Mouse (Mus musculus) forebrain, embryonic 11.5 days (tissue): ENCODE measurements around the gene Cdk2ap2. TPM values are rescaled to one million over a fixed set of nuclear protein-coding genes. Genes with fewer than 3 reads are reported as not detected.
"Not testable (repeated sequence)": the region's sequence is repeated elsewhere in the genome, so short reads cannot be mapped to it uniquely, and the experiment has no call there.

Experiments
- ATAC-seq: fragments of 200-750 bp; cut with Nextera tagmentation; replicated peaks from 2 replicates; pipeline ENCODE4 v1.8.0; 2017; ENCODE audit warnings: moderate TSS enrichment; ENCODE audit not compliant: low FRiP score
- DNase-seq: peaks from one replicate; pipeline ENCODE4 v3.0.0-alpha.2; 2017; ENCODE audit warnings: low spot score
- H3K27ac ChIP-seq: fragments of 300-500 bp; sonication (generic); 2 replicates; pipeline ENCODE4 v1.5.1; 2014; ENCODE audit warnings: low read depth, low read length
- H3K27me3 ChIP-seq: fragments of 300-500 bp; sonication (generic); 2 replicates; pipeline ENCODE4 v1.6.1; 2014; ENCODE audit warnings: mild to moderate bottlenecking, low read length, mixed read lengths; ENCODE audit not compliant: control insufficient read depth, insufficient read depth
- H3K36me3 ChIP-seq: fragments of 300-500 bp; sonication (generic); 2 replicates; pipeline ENCODE4 v1.6.1; 2014; ENCODE audit warnings: mild to moderate bottlenecking, low read length, moderate library complexity, mixed read lengths; ENCODE audit not compliant: control insufficient read depth, insufficient read depth
- H3K4me1 ChIP-seq: fragments of 300-500 bp; sonication (generic); replicated peaks from 2 replicates; pipeline ENCODE4 v1.6.1; 2014; ENCODE audit warnings: low read length, mixed read lengths; ENCODE audit not compliant: control insufficient read depth, insufficient read depth
- H3K4me2 ChIP-seq: fragments of 300-500 bp; sonication (generic); 2 replicates; pipeline ENCODE4 v1.6.1; 2014; ENCODE audit warnings: low read depth, mild to moderate bottlenecking, low read length, moderate library complexity, mixed read lengths; ENCODE audit not compliant: severe bottlenecking
- H3K4me3 ChIP-seq: fragments of 300-500 bp; sonication (generic); 2 replicates; pipeline ENCODE4 v1.5.1; 2014; ENCODE audit warnings: low read depth, low read length
- H3K9ac ChIP-seq: fragments of 300-500 bp; sonication (generic); 2 replicates; pipeline ENCODE4 v1.6.1; 2014; ENCODE audit warnings: low read length
- H3K9me3 ChIP-seq: fragments of 300-500 bp; sonication (generic); 2 replicates; pipeline ENCODE4 v1.6.1; 2016; ENCODE audit warnings: low read length, mixed read lengths; ENCODE audit not compliant: control insufficient read depth
- WGBS: fragments of 180-500 bp; shearing (Covaris S2); extraction: QIAGEN DNeasy Blood & Tissue Kit; methylation state at CpG from one replicate; pipeline ENCODE4 v1.1.7; 2014; 5-methylcytosine and 5-hydroxymethylcytosine counted together
- polyA plus RNA-seq: library from polyadenylated mRNA; unstranded; fragments of >200 nt; fragmentation: Nextera tagmentation; extraction: Ambion mirVana; gene quantifications from 2 replicates; pipeline ENCODE4 v1.2.1, GENCODE M21; 2014

Cdk2ap2 gene
- polyA plus RNA-seq, 1 experiment from 2014 or later = 73.6 TPM

GRCm38 (mm10) chr19:4119716-4120487 lies 22.9 kb downstream of the Cdk2ap2 start:
- Histone ChIP-seq H3K36me3 (no peaks in the 10 kb centered on the region; the same call in 1 of the 2 replicates), H3K4me2 (no peak overlapping the region), H3K9ac (peak overlapping the region; percentile 32), H3K9me3 (no peaks in the 10 kb centered on the region), H3K27ac (no peak overlapping the region), H3K4me3 (no peak overlapping the region), H3K27me3 (no peaks in the 10 kb centered on the region), H3K4me1 (peaks cover 2% of the 10 kb centered on the region; the same call in 1 of the 2 replicates)
- ATAC-seq (no peak), DNase-seq (no peak)
- 90% methylated on average over 6 of the region's 6 CpGs for WGBS

DNA sequence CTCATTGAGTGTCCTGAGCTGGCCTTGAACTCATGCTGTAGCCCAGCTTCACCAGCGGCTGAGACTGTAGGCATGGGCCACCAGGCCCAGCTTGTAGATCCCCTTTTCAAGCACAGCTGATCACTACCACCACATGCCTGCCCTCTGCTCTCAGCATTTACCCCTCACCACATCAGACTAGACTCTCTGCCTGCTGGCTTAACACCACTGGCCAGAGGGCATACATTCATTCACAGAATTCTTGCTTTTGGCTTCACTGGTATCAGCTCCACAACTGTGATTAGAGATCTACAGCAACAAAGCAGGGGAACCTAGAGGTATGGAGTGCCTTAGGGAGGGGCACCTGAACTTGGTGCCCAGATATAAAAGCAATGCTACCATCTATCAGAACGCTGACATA lies 23.5 kb downstream of the Cdk2ap2 start:
- Histone ChIP-seq H3K9ac (peak overlapping the region; percentile 32), H3K27ac (no peak overlapping the region), H3K4me2 (peak overlapping the region; percentile 60; the same call in 1 of the 2 replicates), H3K4me3 (no peak overlapping the region), H3K9me3 (no peaks in the 10 kb centered on the region), H3K36me3 (no peaks in the 10 kb centered on the region; the same call in 1 of the 2 replicates), H3K4me1 (peaks cover 3% of the 10 kb centered on the region; the same call in 1 of the 2 replicates), H3K27me3 (no peaks in the 10 kb centered on the region)
- no peak for ATAC-seq
- 95% methylated on average over 2 of the region's 2 CpGs for WGBS
- no peak for DNase-seq

DNA sequence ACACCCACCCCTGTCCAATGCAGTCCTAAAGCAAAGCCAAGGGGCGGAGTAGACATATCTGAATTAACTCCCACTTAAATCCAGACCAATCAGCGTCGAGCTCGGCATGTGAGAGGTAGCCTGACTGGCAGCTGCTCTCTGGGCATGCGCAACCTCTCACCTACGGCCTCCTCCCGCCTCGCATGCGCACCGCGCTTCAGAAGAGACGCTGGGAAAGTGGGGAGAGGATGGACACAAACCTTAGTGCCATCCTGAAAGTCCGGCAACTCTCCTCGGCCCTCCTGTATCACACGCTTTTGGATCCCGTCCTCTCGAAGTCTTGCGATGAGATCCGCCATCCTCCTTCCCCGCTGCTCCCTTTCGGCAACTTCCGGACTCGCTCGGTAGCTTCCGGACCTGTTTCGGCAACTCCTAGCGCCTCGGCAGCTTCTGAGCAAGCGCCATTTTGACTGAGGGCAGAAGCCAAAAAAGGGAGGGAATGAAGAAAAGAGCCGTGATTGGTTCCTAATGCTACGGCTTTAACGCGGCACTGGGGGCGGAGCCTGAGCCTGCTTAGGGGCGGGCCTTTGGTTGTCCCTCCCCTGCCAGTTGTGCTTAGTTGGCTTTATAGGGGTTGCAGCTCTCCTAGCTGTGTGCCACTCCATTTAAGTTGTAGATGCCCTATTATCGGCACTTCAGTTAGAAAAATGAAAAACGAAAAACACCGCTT lies 24.3 kb downstream of the Cdk2ap2 start:
- ATAC-seq (peak; percentile 83), DNase-seq (peak; percentile 96)
- Histone ChIP-seq H3K4me3 (peak overlapping the region; percentile 39), H3K4me2 (peak overlapping the region; percentile 60), H3K27me3 (no peaks in the 10 kb centered on the region), H3K36me3 (no peaks in the 10 kb centered on the region; the same call in 1 of the 2 replicates), H3K9ac (peak overlapping the region; percentile 64), H3K4me1 (peaks cover 3% of the 10 kb centered on the region; the same call in 1 of the 2 replicates), H3K27ac (peak overlapping the region; percentile 69), H3K9me3 (no peaks in the 10 kb centered on the region)
- WGBS = 5% methylated on average over 38 of the region's 38 CpGs

- not testable (repeated sequence) for H3K4me1 ChIP-seq, H3K36me3 ChIP-seq, H3K9me3 ChIP-seq, H3K9ac ChIP-seq, DNase-seq, H3K27me3 ChIP-seq, H3K4me3 ChIP-seq, ATAC-seq, H3K27ac ChIP-seq
- 56% methylated on average over 6 of the region's 6 CpGs for WGBS
- 0 out of 2 replicates have a peak overlapping the region, but pooled peaks have one; percentile 11 for H3K4me2 ChIP-seq
Observed at GRCm38 (mm10) chr19:4121896-4122295, 24.9 kb downstream of the Cdk2ap2 start.

- ATAC-seq = no peak
- H3K27ac ChIP-seq = no peak overlapping the region
- H3K36me3 ChIP-seq = no peaks in the 10 kb centered on the region; the same call in 1 of the 2 replicates
- H3K4me1 ChIP-seq = peaks cover 10% of the 10 kb centered on the region
- no peak overlapping the region for H3K4me2 ChIP-seq
- DNase-seq = no peak
- WGBS = 83% methylated on average over 7 of the region's 7 CpGs
- H3K4me3 ChIP-seq = no peak overlapping the region
- H3K27me3 ChIP-seq = no peaks in the 10 kb centered on the region
- H3K9me3 ChIP-seq = no peaks in the 10 kb centered on the region
- H3K9ac ChIP-seq = no peak overlapping the region
Observed at GRCm38 (mm10) chr19:4122411-4123370, 25.7 kb downstream of the Cdk2ap2 start.

DNA sequence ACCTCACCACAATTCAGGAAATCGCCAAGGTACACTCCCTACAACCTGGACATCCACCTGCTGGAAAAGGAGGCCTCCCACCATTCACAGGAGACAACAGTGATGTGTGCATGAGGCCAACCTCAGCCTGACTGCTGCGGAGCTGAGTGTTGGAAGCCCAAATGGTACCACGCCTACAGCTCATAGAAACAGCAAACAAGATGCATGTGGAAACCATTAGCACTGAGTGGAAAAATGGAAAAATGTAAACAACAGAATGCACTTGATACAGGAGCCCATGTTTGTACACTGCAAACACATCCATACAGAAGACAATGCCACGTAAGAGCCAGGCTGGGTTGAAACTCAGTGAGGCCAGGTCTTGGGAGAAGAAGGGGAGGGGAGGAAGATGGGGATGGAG lies 27.4 kb downstream of the Cdk2ap2 start:
- no peak overlapping the region for H3K9ac ChIP-seq
- no peaks in the 10 kb centered on the region for H3K9me3 ChIP-seq
- DNase-seq (no peak), ATAC-seq (no peak)
- no peak overlapping the region for H3K4me2 ChIP-seq
- no peak overlapping the region for H3K27ac ChIP-seq
- 87% methylated on average over 4 of the region's 4 CpGs for WGBS
- H3K36me3 ChIP-seq = no peaks in the 10 kb centered on the region; the same call in 1 of the 2 replicates
- H3K27me3 ChIP-seq = no peaks in the 10 kb centered on the region
- H3K4me3 ChIP-seq = no peak overlapping the region
- H3K4me1 ChIP-seq = peaks cover 10% of the 10 kb centered on the region

DNA sequence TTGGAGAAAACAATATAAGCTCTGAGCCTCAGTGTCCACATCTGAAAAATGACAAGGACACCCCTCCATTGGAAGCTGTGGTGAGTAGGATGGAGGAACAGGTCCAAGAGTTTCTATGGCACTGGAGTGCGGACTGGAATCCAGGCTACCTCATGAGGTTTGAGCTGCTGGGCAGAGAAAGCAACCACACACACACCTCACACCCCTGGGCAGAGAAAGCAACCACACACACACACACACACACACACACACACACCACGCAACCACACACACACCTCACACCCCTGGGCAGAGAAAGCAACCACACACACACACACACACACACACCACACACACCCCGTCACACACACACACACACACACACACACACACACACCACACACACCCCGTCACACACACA lies 28.3 kb downstream of the Cdk2ap2 start:
- peak; percentile 40; the same call in 1 of the 2 replicates for ATAC-seq
- peak overlapping the region; percentile 45 for H3K4me2 ChIP-seq
- H3K9ac ChIP-seq = peak overlapping the region; percentile 39; the same call in 1 of the 2 replicates
- H3K9me3 ChIP-seq, H3K36me3 ChIP-seq, DNase-seq, H3K27me3 ChIP-seq, H3K27ac ChIP-seq: not testable (repeated sequence)
- peaks cover 10% of the 10 kb centered on the region for H3K4me1 ChIP-seq
- H3K4me3 ChIP-seq = peak overlapping the region; percentile 77
- 23% methylated on average over 4 of the region's 4 CpGs for WGBS
